Mouse (Mus musculus) T-helper 1 cell (primary cell): ENCODE results near the gene Fbxo41.

ENCODE experiments used
- in situ Hi-C: fragments of 300-600 bp; cut with MboI, MseI; formaldehyde crosslinking; loops from one replicate; pipeline ENCODE4 v1.15.1; 2025; ENCODE audit warnings: high pct_unique_total_duplicates

Fbxo41 gene

DNA sequence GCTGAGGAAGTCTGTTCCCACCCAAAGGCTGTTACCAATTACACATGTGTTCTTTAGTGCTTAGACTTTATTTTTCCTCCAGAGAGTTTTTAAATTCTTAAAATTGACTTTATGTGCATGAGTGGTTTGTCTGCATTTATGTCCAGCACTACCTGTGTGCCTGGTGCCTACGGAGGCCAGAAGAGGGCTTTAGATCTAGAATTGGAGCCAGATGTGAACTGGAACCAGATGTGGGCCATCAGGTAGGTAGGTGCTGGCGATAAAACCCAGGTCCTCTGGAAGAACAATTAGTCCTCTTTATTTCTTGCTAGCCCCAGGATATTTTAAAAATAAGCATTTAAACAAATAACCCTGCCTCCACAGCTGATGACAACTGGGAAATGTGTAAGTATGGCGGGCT, 11.2 kb downstream of the Fbxo41 start:
- in situ Hi-C loops, result no loop called here

DNA sequence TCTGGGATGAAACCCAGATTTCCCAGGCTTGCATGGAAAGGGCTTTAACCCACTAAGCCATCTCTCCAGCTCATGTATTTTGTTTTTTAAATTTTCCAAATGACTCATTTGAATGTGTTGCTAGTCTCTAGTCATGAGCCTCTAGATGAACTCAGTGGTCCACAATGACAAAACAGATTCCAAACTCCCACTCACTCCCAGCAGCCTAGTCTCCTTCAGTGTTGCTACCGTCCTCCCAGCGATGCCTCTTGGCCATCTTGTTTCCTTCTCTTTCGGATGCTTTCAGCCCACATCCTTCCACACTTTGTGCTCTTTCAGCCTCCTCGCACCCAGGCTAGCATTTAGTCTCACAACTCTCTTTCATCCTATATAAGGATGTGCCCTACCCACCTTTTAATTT, 12.5 kb downstream of the Fbxo41 start:
- in situ Hi-C loops, result no loop called here

DNA sequence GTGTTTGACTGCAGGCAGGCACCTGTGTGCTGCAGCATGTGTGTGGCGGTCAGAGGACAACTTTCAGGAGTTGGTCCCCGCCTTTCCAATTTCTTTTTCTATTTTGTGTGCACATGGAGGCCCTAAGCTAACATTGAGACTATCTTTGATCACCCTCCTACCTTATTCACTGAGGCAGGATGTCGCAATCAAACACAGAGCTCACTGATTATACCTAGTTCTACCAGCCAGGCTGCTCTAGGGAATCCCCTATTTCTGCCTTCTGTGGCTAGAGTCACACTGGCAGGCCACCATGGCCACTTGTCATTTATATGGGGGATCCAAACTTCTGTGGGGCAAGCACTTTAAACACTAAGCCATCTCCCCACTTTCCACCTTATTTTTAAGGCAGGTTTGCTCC, 13.1 kb downstream of the Fbxo41 start:
- in situ Hi-C loops, result no loop called here

DNA sequence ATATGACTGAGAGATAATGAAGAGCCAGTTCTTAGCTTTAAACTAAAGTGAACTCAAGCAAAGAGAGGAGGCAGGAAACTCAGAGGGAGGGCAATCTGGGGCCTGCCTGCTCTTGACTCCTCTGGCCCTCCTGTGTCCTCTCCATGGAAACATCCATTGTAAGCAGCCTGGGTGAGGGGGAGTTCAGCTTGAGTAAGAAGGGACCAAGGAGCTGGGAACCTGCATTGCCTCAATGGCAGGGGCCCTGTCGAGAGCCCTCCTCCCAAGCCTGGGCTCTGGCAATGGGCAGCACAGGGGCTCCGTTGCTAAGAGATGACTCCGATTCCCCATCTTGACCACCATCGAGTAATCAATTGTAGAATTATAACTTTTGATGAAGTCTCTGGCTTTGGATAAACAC, 14.3 kb downstream of the Fbxo41 start:
- in situ Hi-C loops, result no loop called here

GRCm38 (mm10) chr6:85485738-85486137, 17.1 kb downstream of the Fbxo41 start:
- in situ Hi-C loops, result no loop called here

DNA sequence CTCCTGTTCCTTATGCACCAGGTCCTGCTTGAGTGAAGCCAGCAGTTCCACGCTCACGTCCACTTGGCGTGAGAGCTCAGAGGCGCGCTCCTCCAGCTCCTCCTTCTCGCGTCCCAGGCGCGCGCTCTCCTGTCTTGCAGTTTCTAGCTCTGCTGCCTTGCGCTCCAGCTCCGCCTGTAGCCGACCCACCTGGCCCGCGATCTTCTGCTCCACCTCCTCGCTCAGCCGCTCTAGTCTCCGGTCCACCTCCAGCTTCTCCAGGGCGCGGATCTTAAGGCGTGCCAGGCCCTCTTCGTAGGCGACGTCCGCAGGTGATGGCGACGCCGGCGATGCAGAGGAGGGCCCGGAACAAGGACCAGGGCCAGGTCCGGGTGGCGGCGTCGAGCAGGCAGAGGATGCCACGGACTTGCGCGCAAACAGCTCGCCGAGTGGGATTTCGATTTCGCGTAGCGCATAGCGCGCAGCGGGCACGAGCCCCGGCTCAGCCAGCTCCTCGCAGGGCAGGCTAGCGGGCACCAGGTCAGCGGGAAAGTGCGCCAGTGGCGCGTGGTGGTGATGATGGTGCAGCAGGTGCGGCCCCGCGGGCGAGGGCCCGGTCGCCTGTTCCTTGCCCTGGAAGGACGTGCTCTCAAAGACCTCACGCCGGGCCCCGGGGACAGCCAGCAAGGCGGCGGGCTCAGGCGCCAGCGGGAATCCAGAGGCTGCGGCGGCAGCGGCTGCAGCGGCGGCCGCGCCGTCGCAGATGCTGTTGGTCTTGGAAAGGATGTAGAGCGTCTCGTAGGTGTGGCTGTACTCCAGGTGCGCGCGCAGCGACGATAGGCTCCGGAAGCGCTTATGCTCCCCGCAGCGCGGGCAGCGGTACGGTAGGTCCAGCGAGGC, 18.7 kb downstream of the Fbxo41 start:
- in situ Hi-C loops, result no loop called here

DNA sequence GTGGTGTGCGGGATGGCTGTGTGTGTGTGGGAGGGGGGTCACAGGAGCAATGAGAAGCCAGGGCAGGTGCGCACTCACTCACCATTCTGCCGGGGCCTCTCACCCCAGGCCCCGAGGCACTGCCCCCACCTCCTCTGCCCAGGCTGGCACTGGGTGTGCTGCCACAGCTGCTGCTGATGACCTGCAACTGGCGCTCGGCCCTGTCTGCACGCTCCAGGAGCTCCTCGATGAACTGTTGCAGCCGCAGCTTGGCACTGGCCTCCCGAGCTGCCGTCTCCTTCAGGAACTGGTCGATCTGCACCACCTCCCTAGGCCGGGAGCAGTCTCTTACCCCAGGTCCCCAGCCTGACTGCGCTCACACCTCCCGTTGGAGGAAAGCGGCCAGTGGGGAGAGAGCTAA, 22.1 kb downstream of the Fbxo41 start:
- in situ Hi-C loops, result no loop called here

DNA sequence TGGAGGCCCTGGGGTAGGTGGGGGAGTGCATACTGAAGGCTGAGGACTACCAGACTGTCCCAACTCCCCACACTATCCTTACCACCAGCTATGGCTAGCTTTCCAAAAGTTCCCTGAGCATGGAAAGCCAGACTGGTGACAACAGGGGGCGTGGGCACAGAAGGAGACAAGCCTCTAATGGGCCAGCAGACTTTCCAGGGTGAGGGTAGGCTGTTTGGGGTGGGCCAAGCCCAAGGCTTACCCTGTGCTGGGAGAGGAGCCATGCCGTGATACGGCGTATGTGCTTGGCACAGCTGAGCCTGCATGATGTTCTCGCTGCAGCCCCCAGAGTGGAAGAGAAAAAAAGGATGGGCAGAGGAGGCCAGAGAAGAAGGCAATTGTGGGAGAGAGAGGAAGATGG, 22.8 kb downstream of the Fbxo41 start:
- in situ Hi-C loops, result no loop called here

DNA sequence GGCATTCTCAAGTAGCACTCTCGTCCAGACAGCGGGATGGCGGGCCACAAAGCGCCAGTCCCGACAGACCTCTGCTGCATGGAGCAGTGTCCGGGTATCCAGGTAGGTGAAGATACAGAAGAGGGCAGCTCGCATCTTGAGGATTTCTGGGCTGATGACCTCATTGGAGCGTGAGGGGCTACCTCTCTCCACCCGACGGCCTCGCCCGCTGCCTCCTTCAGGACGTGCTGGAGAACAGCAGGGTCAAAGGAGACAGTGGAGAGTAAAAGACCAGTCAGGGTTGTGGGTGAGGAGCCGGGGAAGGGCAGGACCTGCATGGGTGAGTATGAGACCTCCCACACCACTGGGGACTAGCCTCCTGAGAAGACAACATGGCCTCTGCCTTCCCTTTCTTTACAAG, 24.4 kb downstream of the Fbxo41 start:
- in situ Hi-C loops, result no loop called here

GRCm38 (mm10) chr6:85477366-85477917, 25.4 kb downstream of the Fbxo41 start:
- in situ Hi-C loops, result no loop called here

DNA sequence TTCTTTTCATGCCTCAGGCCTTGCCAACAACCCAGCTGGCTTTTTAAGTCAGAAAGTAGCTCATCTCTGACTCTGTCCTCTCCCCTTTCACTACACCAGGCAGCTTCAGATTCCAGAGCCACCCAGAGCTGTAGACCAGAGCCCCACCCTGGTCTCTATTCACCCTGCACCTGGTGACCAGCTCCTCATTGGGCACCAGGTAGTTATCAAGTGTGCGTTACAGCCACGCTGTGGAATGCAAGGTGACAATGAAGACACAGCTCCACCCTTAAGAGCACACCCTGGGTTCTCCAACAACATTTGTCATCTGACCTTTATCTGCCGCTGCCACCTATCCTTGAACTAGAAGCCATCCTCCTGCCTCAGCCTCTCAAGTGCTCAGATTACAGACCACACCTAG, 27.2 kb downstream of the Fbxo41 start:
- in situ Hi-C loops, result no loop called here

DNA sequence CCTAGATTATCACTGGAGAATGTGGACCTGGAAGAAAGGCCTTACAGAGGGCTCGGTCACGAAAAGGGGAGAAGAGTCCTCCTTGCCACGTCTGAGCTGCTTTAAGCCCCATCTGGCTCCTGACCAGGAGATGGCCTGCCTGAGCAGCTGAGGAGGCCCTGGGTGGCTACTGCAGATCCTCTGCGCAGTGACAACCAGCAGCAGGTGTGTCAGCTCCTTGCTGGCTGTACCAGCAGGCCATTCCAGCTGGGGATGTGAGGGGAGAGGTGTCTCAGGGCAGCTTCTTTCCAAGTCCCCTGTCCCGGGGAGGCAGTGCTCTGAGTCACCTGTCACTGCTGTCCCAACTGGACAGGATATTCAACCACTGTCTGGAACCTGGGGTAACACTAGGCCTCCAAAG, 30.3 kb downstream of the Fbxo41 start:
- in situ Hi-C loops, result no loop called here

DNA sequence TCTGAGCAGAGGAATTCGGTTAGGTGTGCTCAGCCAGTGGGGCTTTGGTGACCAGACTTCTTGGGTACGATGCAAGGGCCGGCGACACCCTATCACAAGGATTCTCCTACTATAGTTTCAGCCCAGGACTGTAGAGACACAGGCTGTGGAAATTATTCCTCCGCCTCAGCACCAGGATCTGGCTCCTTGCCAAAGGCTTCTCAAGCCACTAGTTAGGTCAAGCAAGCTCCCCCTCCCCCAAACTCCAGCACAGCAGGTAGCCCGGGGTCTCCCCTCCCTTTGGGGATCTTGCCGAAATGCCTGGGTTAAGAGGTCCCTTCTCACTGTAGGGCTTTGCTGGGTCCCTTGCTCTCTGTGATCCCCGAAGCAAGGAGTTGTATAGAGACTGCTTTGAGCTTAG, 30.8 kb downstream of the Fbxo41 start:
- in situ Hi-C loops, result no loop called here

GRCm38 (mm10) chr6:85469660-85470430, 32.9 kb downstream of the Fbxo41 start:
- in situ Hi-C loops, result no loop called here

GRCm38 (mm10) chr6:85465381-85465780, 37.4 kb downstream of the Fbxo41 start:
- in situ Hi-C loops, result no loop called here

DNA sequence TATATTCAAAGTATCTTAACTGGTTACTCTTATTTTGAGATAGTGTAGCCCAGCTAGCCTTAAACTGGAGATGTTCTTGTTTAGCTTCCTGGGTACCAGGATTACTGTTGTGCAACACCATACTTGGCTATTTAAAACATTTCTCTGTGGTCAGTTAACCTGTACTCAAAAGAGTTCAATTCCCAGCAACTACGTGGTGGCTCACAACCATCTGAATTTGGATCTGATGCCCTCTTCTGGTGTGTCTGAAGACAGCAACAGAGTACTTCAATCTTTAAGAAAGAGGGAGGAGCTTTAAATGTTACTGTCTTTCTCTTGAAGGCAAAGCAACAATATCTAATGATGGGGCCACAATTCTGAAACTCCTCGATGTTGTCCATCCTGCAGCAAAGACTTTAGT, 43.2 kb downstream of the Fbxo41 start:
- in situ Hi-C loops, result loop anchor here (10.0 kb wide), 1 partner anchor 505 kb away; the partner anchor contains the start of gene Dusp11

GRCm38 (mm10) chr6:85452816-85453215, 50.0 kb downstream of the Fbxo41 start:
- in situ Hi-C loops, result loop anchor here (10.0 kb wide), 1 partner anchor 512 kb away; the partner anchor contains the start of gene Dusp11

GRCm38 (mm10) chr6:85452411-85452665, 50.5 kb downstream of the Fbxo41 start:
- in situ Hi-C loops, result loop anchor here (10.0 kb wide), 1 partner anchor 512 kb away; the partner anchor contains the start of gene Dusp11

DNA sequence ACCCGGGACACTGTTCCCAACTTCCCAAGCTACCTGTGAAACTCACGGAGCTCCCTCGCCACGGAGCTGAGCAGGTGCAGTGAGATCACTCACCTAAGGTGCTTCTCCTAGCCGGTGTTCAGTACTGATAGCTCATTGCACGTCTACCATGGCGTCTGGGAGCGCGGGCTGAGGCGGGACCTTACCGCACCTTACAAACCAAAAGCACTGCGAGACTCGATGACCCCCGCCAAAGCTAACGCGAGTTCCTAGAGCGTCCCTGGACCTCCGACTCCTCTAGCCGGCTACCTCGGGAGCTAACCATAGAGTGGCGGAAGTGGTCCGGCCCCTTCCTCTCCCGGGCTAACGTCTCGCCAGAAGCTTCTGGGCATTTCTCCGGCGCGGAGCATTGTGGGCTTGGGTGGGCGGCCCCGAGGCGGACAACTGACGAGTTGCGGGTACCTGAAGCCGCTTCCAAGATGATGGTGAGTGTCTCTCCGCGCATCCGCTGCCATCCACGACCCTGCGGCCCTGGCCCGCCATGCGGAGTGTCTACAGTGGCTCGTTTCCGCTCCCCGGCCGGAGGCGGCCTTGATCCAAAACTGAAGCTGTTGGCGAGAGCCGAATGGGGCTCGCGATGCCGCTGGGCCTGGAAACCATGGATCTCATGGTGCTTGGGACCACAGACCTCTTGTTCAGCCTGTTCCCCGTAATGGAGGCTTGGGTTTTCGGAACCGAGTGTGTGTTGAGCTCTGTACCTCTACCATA, 51.0 kb downstream of the Fbxo41 start, which contains the start of gene Pradc1:
Gene Pradc1, minus strand, starts transcription at position 307 of the 747 bp plus-strand sequence.
- in situ Hi-C loops, result loop anchor here (10.0 kb wide), 1 partner anchor 513 kb away; the partner anchor contains the start of gene Dusp11

GRCm38 (mm10) chr6:85450697-85451663, 51.8 kb downstream of the Fbxo41 start, which contains the start of gene Cct7:
Cct7 (plus strand) TSS chr6:85451514.
- in situ Hi-C loops, result loop anchor here (10.0 kb wide), 1 partner anchor 514 kb away; the partner anchor contains the start of gene Dusp11
